Mouse (Mus musculus): ENCODE results near the gene Spink4. TPM values are rescaled to one million over a fixed set of nuclear protein-coding genes. Genes with fewer than 3 reads are reported as not detected.

Gene Spink4
- total RNA-seq, 2 experiments from 2014 or later = not detected

- no peak for DNase-seq
- intact Hi-C loops (cut with DNase I) = no loop called here
These were observed 33.7 kb downstream of the Spink4 start for GRCm38 (mm10) chr4:40953521-40953920.

GRCm38 (mm10) chr4:40955942-40956341 lies 36.1 kb downstream of the Spink4 start:
- intact Hi-C loops (cut with DNase I) = no loop called here
- no peak for DNase-seq

- intact Hi-C loops (cut with DNase I) = no loop called here
- DNase-seq = no peak
These were observed 43.7 kb downstream of the Spink4 start for GRCm38 (mm10) chr4:40963536-40963935.

GRCm38 (mm10) chr4:40969161-40969560 lies 49.3 kb downstream of the Spink4 start:
- intact Hi-C loops (cut with DNase I) = no loop called here
- no peak for DNase-seq

GRCm38 (mm10) chr4:40969781-40970591 lies 50.1 kb downstream of the Spink4 start:
- intact Hi-C loops (cut with DNase I) = loop anchor here (10.0 kb wide), 1 partner anchor 215 kb away; the partner anchor contains the start of gene Smu1
- no peak for DNase-seq

- intact Hi-C loops (cut with DNase I) = loop anchor here (10.0 kb wide), 1 partner anchor 216 kb away; the partner anchor contains the start of gene Smu1
- DNase-seq = no peak
These were observed 50.7 kb downstream of the Spink4 start for GRCm38 (mm10) chr4:40970592-40970841.

GRCm38 (mm10) chr4:40970842-40971701 lies 51.2 kb downstream of the Spink4 start, which contains the start of gene Nfx1:
Nfx1 (plus strand) TSS chr4:40970906.
- intact Hi-C loops (cut with DNase I) = loop anchor here (10.0 kb wide), 1 partner anchor 216 kb away; the partner anchor contains the start of gene Smu1
- peak; percentile 96 for DNase-seq

- intact Hi-C loops (cut with DNase I) = loop anchor here (10.0 kb wide), 1 partner anchor 217 kb away; the partner anchor contains the start of gene Smu1
- DNase-seq = peak; percentile 34
These were observed 51.9 kb downstream of the Spink4 start for GRCm38 (mm10) chr4:40971744-40972143.

GRCm38 (mm10) chr4:40974011-40974410 lies 54.2 kb downstream of the Spink4 start:
- no peak for DNase-seq
- intact Hi-C loops (cut with DNase I) = loop anchor here (10.0 kb wide), 1 partner anchor 219 kb away; the partner anchor contains the start of gene Smu1

- intact Hi-C loops (cut with DNase I) = loop anchor here (10.0 kb wide), 1 partner anchor 221 kb away; the partner anchor contains the start of gene Smu1
- DNase-seq = no peak
These were observed 55.8 kb downstream of the Spink4 start for GRCm38 (mm10) chr4:40975678-40976077.

GRCm38 (mm10) chr4:40976651-40977050 lies 56.8 kb downstream of the Spink4 start:
- intact Hi-C loops (cut with DNase I) = loop anchor here (10.0 kb wide), 1 partner anchor 222 kb away; the partner anchor contains the start of gene Smu1
- DNase-seq = no peak

- intact Hi-C loops (cut with DNase I) = loop anchor here (10.0 kb wide), 1 partner anchor 225 kb away; the partner anchor contains the start of gene Smu1
- no peak for DNase-seq
These were observed 59.6 kb downstream of the Spink4 start for GRCm38 (mm10) chr4:40979430-40979829.

Other genes with a start within 250 kb of the Spink4 start
- gene Aptx, start 216.9 kb upstream of the Spink4 start, total RNA-seq (2021) = 10 to 100 TPM; 34.9 to 36.8 TPM
- 100 to 1,000 TPM; 362 to 369 TPM for gene Dnaja1, start 197.9 kb upstream of the Spink4 start, total RNA-seq (2021)
- 10 to 100 TPM; 52.9 to 54.9 TPM for gene Smu1, start 162.1 kb upstream of the Spink4 start, total RNA-seq (2021)
- gene B4galt1, start 66.0 kb upstream of the Spink4 start, total RNA-seq (2021) = 1 to 10 TPM; 6.7 TPM
- gene Bag1, start 28.2 kb downstream of the Spink4 start, total RNA-seq (2021) = 100 to 1,000 TPM; 152 to 153 TPM
- 10 to 100 TPM; 69.7 to 70.1 TPM for gene Chmp5, start 28.4 kb downstream of the Spink4 start, total RNA-seq (2021)
- 10 to 100 TPM; 75.3 to 77.0 TPM for gene Nfx1, start 50.9 kb downstream of the Spink4 start, total RNA-seq (2021)
- gene Aqp7, start 128.1 kb downstream of the Spink4 start, total RNA-seq (2021) = not detected
- gene Aqp3, start 178.1 kb downstream of the Spink4 start, total RNA-seq (2021) = under 1 TPM in 1 of 2 experiments, not detected in 1; 0.20 TPM
- 10 to 100 TPM; 83.6 to 85.6 TPM for gene Nol6, start 204.4 kb downstream of the Spink4 start, total RNA-seq (2021)
- 100 to 1,000 TPM; 101 to 103 TPM for gene Ube2r2, start 215.7 kb downstream of the Spink4 start, total RNA-seq (2021)